Mouse (Mus musculus) neural tube, embryonic 14.5 days (tissue): Measurements from ENCODE around the gene Ehbp1. TPM values are rescaled to one million over a fixed set of nuclear protein-coding genes. Genes with fewer than 3 reads are reported as not detected.

Source experiments
- ATAC-seq: fragments of 200-750 bp; cut with Nextera tagmentation; 2 replicates; pipeline ENCODE4 v1.8.0; 2017; ENCODE audit warnings: low read depth, mild to moderate bottlenecking, moderate TSS enrichment, moderate library complexity
- H3K27ac ChIP-seq: fragments of 300-500 bp; sonication (generic); 2 replicates; pipeline ENCODE4 v1.5.1; 2014; ENCODE audit warnings: low read depth, mild to moderate bottlenecking, control low read depth, low read length, moderate library complexity, mixed read lengths
- H3K27me3 ChIP-seq: fragments of 300-500 bp; sonication (generic); 2 replicates; pipeline ENCODE4 v1.6.1; 2014; ENCODE audit warnings: low read length; ENCODE audit not compliant: control insufficient read depth, insufficient read depth
- H3K36me3 ChIP-seq: fragments of 300-500 bp; sonication (generic); 2 replicates; pipeline ENCODE4 v1.6.1; 2014; ENCODE audit warnings: low read length, mixed read lengths; ENCODE audit not compliant: control insufficient read depth, insufficient read depth
- H3K4me1 ChIP-seq: fragments of 300-500 bp; sonication (generic); 2 replicates; pipeline ENCODE4 v1.6.1; 2014; ENCODE audit warnings: low read length; ENCODE audit not compliant: control insufficient read depth, insufficient read depth
- H3K4me2 ChIP-seq: fragments of 300-500 bp; sonication (generic); 2 replicates; pipeline ENCODE4 v1.6.1; 2014; ENCODE audit warnings: mild to moderate bottlenecking, low read depth, low read length, control low read depth
- H3K4me3 ChIP-seq: fragments of 300-500 bp; sonication (generic); 2 replicates; pipeline ENCODE4 v1.5.1; 2014; ENCODE audit warnings: low read depth, low read length, control low read depth, mixed read lengths
- H3K9ac ChIP-seq: fragments of 300-500 bp; sonication (generic); replicated peaks from 2 replicates; pipeline ENCODE4 v1.6.1; 2014; ENCODE audit warnings: low read depth, mild to moderate bottlenecking, control low read depth, low read length, mixed read lengths
- H3K9me3 ChIP-seq: fragments of 300-500 bp; sonication (generic); 2 replicates; pipeline ENCODE4 v1.6.1; 2016; ENCODE audit warnings: low read length; ENCODE audit not compliant: control insufficient read depth
- WGBS: fragments of 180-500 bp; shearing (Covaris S2); extraction: QIAGEN DNeasy Blood & Tissue Kit; methylation state at CpG from one replicate; pipeline ENCODE4 v1.1.7; 2014; 5-methylcytosine and 5-hydroxymethylcytosine counted together
- polyA plus RNA-seq: library from polyadenylated mRNA; unstranded; fragments of >200 nt; fragmentation: Nextera tagmentation; extraction: Ambion mirVana; gene quantifications from 2 replicates; pipeline ENCODE4 v1.2.1, GENCODE M21; 2014

Ehbp1 gene
- polyA plus RNA-seq, 1 experiment from 2014 or later = 35.2 TPM

GRCm38 (mm10) chr11:22269173-22269572 lies 72.9 kb downstream of the Ehbp1 start:
- Histone ChIP-seq H3K4me1 (0 out of 2 replicates have a peak, but pooled peaks cover 2% of the 10 kb centered on the region), H3K36me3 (no peaks in the 10 kb centered on the region), H3K27me3 (no peaks in the 10 kb centered on the region), H3K4me2 (no peak overlapping the region), H3K4me3 (no peak overlapping the region), H3K9me3 (no peaks in the 10 kb centered on the region), H3K27ac (no peak overlapping the region), H3K9ac (no peak overlapping the region)
- WGBS = 87% methylated on average over 3 of the region's 3 CpGs
- no peak for ATAC-seq

GRCm38 (mm10) chr11:22267014-22267413 lies 75.1 kb downstream of the Ehbp1 start:
- no peaks in the 10 kb centered on the region for H3K9me3 ChIP-seq
- ATAC-seq = no peak
- H3K27me3 ChIP-seq = no peaks in the 10 kb centered on the region
- no peak overlapping the region for H3K4me2 ChIP-seq
- no peaks in the 10 kb centered on the region for H3K36me3 ChIP-seq
- H3K4me1 ChIP-seq = 0 out of 2 replicates have a peak, but pooled peaks cover 2% of the 10 kb centered on the region
- no peak overlapping the region for H3K9ac ChIP-seq
- H3K4me3 ChIP-seq = no peak overlapping the region
- no peak overlapping the region for H3K27ac ChIP-seq

GRCm38 (mm10) chr11:22255418-22255817 lies 86.7 kb downstream of the Ehbp1 start:
- no peak overlapping the region for H3K9ac ChIP-seq
- H3K4me3 ChIP-seq = no peak overlapping the region
- no peaks in the 10 kb centered on the region for H3K4me1 ChIP-seq
- no peak overlapping the region for H3K27ac ChIP-seq
- no peak overlapping the region for H3K4me2 ChIP-seq
- no peaks in the 10 kb centered on the region for H3K36me3 ChIP-seq
- ATAC-seq = no peak
- no peaks in the 10 kb centered on the region for H3K9me3 ChIP-seq
- 89% methylated on average over 1 of the region's 1 CpGs for WGBS
- no peaks in the 10 kb centered on the region for H3K27me3 ChIP-seq

GRCm38 (mm10) chr11:22249363-22249762 lies 92.7 kb downstream of the Ehbp1 start:
- Histone ChIP-seq H3K9me3 (no peaks in the 10 kb centered on the region), H3K4me1 (no peaks in the 10 kb centered on the region), H3K9ac (no peak overlapping the region), H3K36me3 (no peaks in the 10 kb centered on the region), H3K27ac (no peak overlapping the region), H3K27me3 (no peaks in the 10 kb centered on the region), H3K4me3 (no peak overlapping the region), H3K4me2 (no peak overlapping the region)
- ATAC-seq = peak; percentile 54; the same call in 1 of the 2 replicates
- 80% methylated on average over 2 of the region's 2 CpGs for WGBS

GRCm38 (mm10) chr11:22247736-22248135 lies 94.4 kb downstream of the Ehbp1 start:
- no peaks in the 10 kb centered on the region for H3K4me1 ChIP-seq
- H3K36me3 ChIP-seq = no peaks in the 10 kb centered on the region
- no peak overlapping the region for H3K9ac ChIP-seq
- H3K4me2 ChIP-seq = no peak overlapping the region
- no peak for ATAC-seq
- 90% methylated on average over 4 of the region's 4 CpGs for WGBS
- H3K9me3 ChIP-seq = no peaks in the 10 kb centered on the region
- H3K4me3 ChIP-seq = no peak overlapping the region
- H3K27ac ChIP-seq = no peak overlapping the region
- H3K27me3 ChIP-seq = no peaks in the 10 kb centered on the region

- ATAC-seq = no peak
- H3K9ac ChIP-seq = no peak overlapping the region
- no peaks in the 10 kb centered on the region for H3K27me3 ChIP-seq
Measured at GRCm38 (mm10) chr11:22247069-22247468, 95.0 kb downstream of the Ehbp1 start.

GRCm38 (mm10) chr11:22235558-22235957 lies 106.5 kb downstream of the Ehbp1 start:
- Histone ChIP-seq H3K4me1 (no peaks in the 10 kb centered on the region; the same call in 1 of the 2 replicates), H3K4me2 (no peak overlapping the region), H3K27ac (no peak overlapping the region), H3K27me3 (no peaks in the 10 kb centered on the region), H3K4me3 (no peak overlapping the region), H3K36me3 (no peaks in the 10 kb centered on the region), H3K9me3 (no peaks in the 10 kb centered on the region), H3K9ac (no peak overlapping the region)
- WGBS = 90% methylated on average over 5 of the region's 5 CpGs
- no peak for ATAC-seq

More at GRCm38 (mm10) chr11:22247069-22247468, 95.0 kb downstream of the Ehbp1 start:
- Histone ChIP-seq H3K9me3 (no peaks in the 10 kb centered on the region), H3K4me1 (no peaks in the 10 kb centered on the region), H3K36me3 (no peaks in the 10 kb centered on the region), H3K4me2 (no peak overlapping the region), H3K4me3 (no peak overlapping the region), H3K27ac (no peak overlapping the region)

GRCm38 (mm10) chr11:22234739-22235138 lies 107.4 kb downstream of the Ehbp1 start:
- Histone ChIP-seq H3K4me2 (no peak overlapping the region), H3K9ac (no peak overlapping the region), H3K4me3 (no peak overlapping the region), H3K9me3 (no peaks in the 10 kb centered on the region), H3K36me3 (no peaks in the 10 kb centered on the region), H3K27me3 (no peaks in the 10 kb centered on the region), H3K27ac (no peak overlapping the region), H3K4me1 (no peaks in the 10 kb centered on the region; the same call in 1 of the 2 replicates)
- 70% methylated on average over 1 of the region's 1 CpGs for whole genome bisulfite sequencing
- ATAC-seq = peak; percentile 67

- ATAC-seq = no peak
- H3K27me3 ChIP-seq = no peaks in the 10 kb centered on the region
- H3K27ac ChIP-seq = no peak overlapping the region
- no peaks in the 10 kb centered on the region for H3K9me3 ChIP-seq
- H3K4me2 ChIP-seq = no peak overlapping the region
- 72% methylated on average over 6 of the region's 6 CpGs for WGBS
- no peaks in the 10 kb centered on the region for H3K36me3 ChIP-seq
- no peak overlapping the region for H3K4me3 ChIP-seq
- H3K9ac ChIP-seq = no peak overlapping the region
- H3K4me1 ChIP-seq = no peaks in the 10 kb centered on the region; the same call in 1 of the 2 replicates
Measured at GRCm38 (mm10) chr11:22230906-22231305, 111.2 kb downstream of the Ehbp1 start.
